Mouse (Mus musculus) thymus, postnatal 4 days (tissue): ENCODE data around the gene Olfr1013.
A peak's percentile ranks its signal among the peaks of the same experiment; 100 is the strongest.

Experiments
- DNase-seq: peaks from one replicate; pipeline ENCODE4 v3.0.0; 2021

Gene Olfr1013

GRCm38 (mm10) chr2:85766798-85767197 lies at the start of gene Olfr1013:
Gene Olfr1013 (plus strand): TSS chr2:85767098.
- no peak for DNase-seq

- peak; percentile 9 for DNase-seq
Measured at GRCm38 (mm10) chr2:85725793-85726192, 41.1 kb upstream of the Olfr1013 start.

GRCm38 (mm10) chr2:85753822-85754221 lies 13.1 kb upstream of the Olfr1013 start:
- no peak for DNase-seq

GRCm38 (mm10) chr2:85762666-85763065 lies 4.2 kb upstream of the Olfr1013 start, which contains the start of gene Olfr1012:
Gene Olfr1012 (minus strand): TSS chr2:85762766.
- DNase-seq, result no peak

GRCm38 (mm10) chr2:85772413-85772812 lies 5.5 kb downstream of the Olfr1013 start, which contains the start of gene Olfr1014:
Gene Olfr1014 (plus strand): TSS chr2:85772713.
- no peak for DNase-seq

GRCm38 (mm10) chr2:85781717-85782116 lies 14.8 kb downstream of the Olfr1013 start, which contains the start of gene Olfr1015:
Gene Olfr1015 (plus strand): TSS chr2:85782017.
- DNase-seq, result no peak

- no peak for DNase-seq
Measured at GRCm38 (mm10) chr2:85792331-85792730, 25.4 kb downstream of the Olfr1013 start.

- no peak for DNase-seq
Measured at GRCm38 (mm10) chr2:85802444-85802843, 35.5 kb downstream of the Olfr1013 start, which contains the start of gene Olfr1016. Gene Olfr1016 (minus strand): TSS chr2:85802544.

GRCm38 (mm10) chr2:85804501-85804900 lies 37.6 kb downstream of the Olfr1013 start:
- no peak for DNase-seq

GRCm38 (mm10) chr2:85818179-85818578 lies 51.3 kb downstream of the Olfr1013 start, which contains the start of gene Olfr1018:
Gene Olfr1018 (plus strand): TSS chr2:85818479.
- DNase-seq, result no peak
